Mouse (Mus musculus) mesoderm, embryonic 11.5 days (tissue): ENCODE measurements at regions not wholly inside any gene's neighbourhood (a gene's known extent, or its start where the extent isn't known, plus 50 kb on each side); places are given as distances from the start of the nearest gene placed in this dataset.

ENCODE experiments used
- DNase-seq: peaks from one replicate; pipeline ENCODE4 v3.0.0-alpha.2; 2012; ENCODE audit warnings: low read depth, low spot score

DNA sequence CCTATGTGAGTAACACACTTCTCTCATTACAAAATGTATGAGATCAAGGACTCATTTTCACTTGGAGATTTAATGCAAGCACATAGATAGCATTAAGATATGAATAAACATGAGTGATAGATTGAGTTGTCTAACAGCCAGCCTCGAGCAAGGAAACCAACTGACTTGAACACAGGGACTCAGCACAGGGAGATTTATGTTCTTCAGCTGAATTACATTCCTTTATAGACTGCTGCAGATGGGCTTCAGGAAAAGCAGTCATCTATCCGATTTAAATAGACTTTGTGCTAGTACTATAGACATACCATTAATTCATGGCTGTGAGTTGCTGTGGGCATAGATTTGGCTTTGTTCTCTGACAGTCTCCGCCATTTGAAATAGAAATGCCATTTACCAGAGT lies 661.9 kb downstream of the Cenpc1 start:
- DNase-seq, result peak; percentile 28

DNA sequence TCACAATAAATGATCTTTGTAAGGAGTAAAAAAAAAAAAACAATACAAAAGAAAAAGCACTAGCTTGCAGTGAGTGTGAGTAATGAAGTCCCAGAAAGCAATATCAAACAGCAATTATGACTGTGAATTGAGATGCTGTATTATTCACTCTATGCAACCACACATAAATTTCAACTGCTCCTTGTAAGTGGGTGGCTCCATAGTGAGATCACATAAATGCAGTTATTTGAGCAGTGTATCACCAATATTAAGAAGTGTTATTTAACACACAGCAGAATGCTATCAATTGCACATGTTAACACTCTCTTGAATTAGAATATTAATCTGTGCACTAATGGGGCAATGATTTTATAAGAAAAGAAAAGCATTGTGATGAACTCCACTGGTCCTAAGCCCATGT lies 705.0 kb downstream of the Cenpc1 start:
- no peak for DNase-seq

DNA sequence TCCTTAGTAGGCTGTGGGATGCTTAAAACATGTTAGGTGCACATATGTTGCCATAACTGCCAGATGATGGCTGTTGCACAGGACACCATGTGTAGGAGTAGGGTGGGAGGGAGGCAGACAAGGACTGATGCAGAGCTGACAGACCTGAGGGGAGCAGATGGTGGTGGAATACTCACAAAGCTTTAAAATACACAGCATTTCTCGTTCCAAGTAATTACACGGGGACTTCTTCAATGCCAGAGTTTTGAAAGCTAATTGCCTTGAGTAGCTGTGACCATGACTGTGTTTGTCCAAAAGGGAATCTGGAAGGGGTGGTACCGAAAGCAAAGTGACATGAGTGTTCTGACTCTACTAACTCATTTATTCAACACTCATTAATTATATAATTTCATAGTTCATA lies 718.6 kb downstream of the Cenpc1 start:
- DNase-seq, result no peak

DNA sequence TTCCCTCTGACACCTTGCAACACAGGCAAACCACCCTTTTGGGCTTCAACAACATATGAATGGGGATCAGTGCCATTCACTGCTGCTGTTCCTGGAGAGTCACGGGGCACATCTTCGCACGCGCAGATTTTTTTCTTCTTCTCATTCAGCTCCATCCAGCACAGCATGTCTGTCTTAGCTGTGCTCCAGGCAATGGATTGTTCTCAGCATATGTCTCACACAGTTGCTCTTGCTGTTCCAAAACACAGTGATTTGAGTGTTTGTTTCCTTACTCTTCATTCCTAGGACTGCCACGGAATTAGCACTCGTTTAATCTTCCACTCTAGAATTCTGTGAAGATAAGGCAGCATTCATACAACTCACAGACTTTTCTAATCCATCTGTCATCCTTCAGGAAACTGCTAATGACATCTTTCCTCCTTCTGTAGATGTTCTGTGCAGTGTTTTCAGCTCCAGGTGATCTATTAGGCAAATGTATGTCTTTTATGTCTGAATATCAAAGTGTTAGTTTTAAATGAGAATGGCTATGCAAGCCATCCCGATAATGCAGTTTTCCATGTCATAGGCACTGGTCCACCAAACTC lies 719.2 kb downstream of the Cenpc1 start:
- DNase-seq, result no peak

DNA sequence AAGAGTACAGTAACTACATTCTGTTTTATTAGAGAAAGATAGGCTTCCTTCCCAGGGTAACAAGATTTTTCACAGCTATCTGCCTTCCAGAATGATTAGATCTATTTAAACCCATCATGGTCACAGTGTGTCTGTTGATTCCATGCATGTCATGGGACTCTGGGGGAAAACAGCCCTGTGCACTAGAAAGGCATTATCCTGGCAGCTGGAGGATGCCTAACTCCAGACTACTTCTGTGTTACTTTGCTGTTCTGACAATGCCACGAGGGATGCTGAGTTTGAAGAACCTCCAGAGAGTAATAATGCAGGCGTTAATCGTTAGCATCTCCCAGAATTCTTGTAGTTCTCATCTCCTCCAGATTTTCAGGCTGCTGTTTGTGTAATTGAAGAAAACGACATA lies 724.0 kb downstream of the Cenpc1 start:
- no peak for DNase-seq

DNA sequence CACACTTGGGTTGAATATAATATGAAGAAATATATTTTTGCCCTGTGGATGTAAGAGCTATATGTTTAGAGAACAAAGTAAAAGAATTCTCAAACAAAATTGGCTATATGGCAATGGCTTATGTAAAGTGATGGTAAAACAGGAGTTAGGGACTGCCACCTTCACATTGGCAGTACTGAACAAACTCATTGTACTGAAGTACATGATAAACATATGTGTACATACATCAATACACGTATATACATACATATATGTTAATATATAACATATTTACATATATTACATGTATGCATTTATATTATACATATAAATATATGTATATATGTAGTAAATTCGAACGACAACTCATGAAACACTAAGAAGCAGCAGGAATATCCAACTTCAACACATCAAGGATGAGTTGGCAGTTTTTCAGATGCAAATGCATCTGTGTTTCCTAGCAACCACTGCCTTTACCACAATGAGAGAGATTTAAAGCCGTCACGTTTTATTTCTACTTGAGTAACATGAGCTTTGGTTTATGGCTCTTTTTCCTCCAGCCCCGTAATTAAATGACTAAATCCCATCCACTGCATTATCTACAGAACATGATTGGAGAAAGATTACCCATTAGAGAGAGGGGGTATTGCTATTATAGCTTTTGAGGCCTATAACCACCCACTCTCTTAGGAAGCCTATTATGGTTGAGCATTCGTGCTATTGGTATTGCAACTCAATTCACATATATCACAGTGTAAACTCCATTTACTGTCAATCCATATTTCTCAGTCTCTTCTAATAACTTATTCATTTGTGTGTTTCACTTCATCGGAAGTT lies 727.5 kb downstream of the Cenpc1 start:
- peak; percentile 44 for DNase-seq

DNA sequence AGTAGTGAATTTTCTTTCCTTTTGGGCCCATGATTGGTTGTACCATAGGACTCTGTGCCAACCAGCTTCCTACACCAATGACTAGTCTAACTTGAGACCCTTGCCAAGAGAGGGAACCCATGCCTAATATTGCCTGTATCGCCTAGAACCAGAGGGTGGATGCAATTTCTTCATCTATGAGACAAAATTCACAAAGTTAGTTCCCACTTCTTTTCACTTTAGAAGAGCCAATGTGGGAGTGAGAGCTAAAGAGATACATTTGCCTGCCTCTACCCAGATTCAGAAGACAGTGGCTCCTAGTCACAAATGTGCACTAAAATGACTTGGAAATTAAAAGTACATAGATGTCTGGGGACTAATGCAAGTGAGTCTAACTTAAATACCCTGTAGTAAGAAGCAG lies 728.4 kb downstream of the Cenpc1 start:
- no peak for DNase-seq
